Mouse (Mus musculus) thymus, adult 2 months (tissue): ENCODE measurements at regions not wholly inside any gene's neighbourhood (a gene's known extent, or its start where the extent isn't known, plus 50 kb on each side); places are given as distances from the start of the nearest gene placed in this dataset.

Experiments used
- CTCF ChIP-seq: fragments of 200-500 bp; IDR thresholded peaks from 2 replicates; pipeline ENCODE4 v1.5.1; 2012; ENCODE audit warnings: mild to moderate bottlenecking, control low read depth, low read length, moderate library complexity, borderline replicate concordance; ENCODE audit not compliant: control insufficient read depth, poor library complexity, insufficient read depth; ENCODE audit errors: extremely low read depth
- POLR2A ChIP-seq: fragments of 200-500 bp; IDR thresholded peaks from 2 replicates; pipeline ENCODE4 v1.6.1; 2012; ENCODE audit warnings: mild to moderate bottlenecking, low read length, control low read depth, moderate library complexity; ENCODE audit not compliant: control insufficient read depth, poor library complexity, insufficient read depth; ENCODE audit errors: extremely low read depth

GRCm38 (mm10) chr14:73915990-73916389 is 255.0 kb downstream of the Gm21750 start:
- TF ChIP-seq POLR2A = no peak
- no peak for TF ChIP-seq CTCF
